Mouse (Mus musculus) CD4-positive, CD25-positive, alpha-beta regulatory T cell, adult 2 months (primary cell): ENCODE results near the gene Dpp8.
"Not testable (repeated sequence)": the region's sequence is repeated elsewhere in the genome, so short reads cannot be mapped to it uniquely, and the experiment has no call there.

Experiments used
- DNase-seq: peaks from one replicate; pipeline ENCODE4 v3.0.0-alpha.2; 2012; ENCODE audit warnings: low read depth, low spot score

The Dpp8 gene

DNA sequence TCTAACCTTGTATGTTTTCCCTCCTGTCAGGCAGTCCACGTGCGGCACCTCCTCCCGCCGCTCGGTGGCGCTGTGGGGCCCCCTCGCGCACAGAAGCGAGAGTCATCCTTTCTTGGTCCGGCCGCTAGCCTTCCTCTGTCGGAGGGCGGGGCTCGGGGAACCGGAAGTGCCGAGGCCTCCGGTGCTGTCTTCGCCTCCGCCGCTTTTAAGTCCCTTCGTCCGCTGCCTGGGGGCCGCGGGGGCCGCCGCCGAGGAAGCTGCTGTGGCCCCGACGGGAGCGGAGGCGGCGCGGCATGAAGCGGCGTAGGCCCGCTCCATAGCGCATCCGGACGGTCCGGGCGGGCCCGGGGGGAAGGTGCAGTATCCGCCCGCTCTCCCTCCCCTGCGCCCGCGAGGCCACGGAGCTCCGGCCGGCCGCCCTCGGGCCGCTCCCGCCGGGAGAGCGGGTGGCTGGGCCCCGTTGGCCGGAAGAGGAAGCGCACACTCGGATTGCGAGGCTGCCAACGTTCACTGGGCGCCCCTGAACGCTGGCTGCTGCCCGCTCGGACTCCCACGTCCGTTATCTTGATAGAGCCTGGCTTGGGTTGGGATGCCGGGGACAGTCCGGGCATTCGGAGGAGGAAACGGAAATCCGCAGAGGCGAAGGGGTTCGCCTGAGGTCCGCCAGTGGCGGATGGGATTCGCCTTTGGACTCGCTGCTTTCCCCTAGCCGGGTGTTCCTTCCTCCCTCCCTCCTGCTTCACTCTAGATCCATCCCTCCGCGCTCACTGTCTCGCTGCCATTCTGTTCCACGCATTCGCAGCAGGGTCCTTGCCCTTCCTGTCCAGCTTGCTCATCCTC, at the start of gene Dpp8:
Gene Dpp8 (plus strand): TSS at position 146 of the 840 bp plus-strand sequence.
- peak; percentile 96 for DNase-seq

DNA sequence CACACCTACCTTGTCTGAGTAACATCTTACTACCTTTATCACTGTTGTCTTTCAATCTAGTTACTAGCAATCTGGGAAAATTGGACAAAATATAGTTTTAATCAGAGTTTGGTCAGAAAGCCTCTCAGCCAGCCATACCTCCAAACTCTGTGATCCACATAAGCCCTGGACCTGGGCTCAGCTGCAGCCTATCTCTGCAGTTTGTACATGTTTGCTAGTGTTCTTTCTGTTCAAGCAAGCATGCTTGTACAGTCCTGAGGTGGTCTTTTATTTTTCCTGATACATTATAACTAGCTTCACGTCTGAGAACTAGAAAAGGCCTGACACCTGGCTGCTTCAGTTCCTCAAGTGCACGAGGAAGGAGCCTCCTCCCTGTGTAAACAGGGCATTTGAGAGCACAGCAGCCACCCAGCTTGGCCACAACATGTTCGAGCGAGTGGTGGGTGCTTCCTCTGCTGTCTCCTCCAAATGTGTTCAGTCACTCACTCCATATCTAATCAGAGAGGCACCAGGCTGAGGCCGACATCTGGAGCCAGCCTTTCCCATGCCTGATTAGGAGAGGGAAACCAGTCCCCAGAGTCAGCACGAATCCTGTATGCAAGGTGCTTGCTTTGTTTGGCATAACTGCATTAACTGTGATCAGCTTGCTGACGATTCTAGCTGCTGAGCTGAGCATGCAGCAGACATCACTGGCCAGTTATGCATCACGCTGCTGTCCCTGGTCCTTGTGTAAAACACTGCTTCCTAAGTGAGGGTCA, 47.0 kb upstream of the Dpp8 start:
- no peak for DNase-seq

- DNase-seq: no peak
Measured at GRCm38 (mm10) chr9:64985807-64986206, 46.4 kb upstream of the Dpp8 start.

DNA sequence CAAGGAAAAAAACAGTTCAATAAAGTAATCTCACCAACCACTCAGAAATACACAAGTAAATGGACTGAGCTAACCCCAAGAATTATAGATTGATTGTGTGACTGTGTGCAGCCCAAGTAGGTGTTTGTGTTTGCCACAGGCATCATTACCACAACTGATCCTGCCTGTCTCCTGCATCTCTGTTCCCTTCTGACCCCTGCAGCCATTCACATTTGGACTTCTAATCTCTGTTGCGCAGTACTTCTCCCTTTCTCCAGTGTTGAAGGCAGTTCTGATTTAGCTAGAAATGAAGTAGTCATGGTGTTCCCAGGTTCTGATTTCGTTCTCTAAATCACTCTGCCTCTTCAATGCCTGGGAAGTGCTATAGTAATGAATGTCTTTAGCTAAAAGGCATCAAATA, 44.6 kb upstream of the Dpp8 start:
- no peak for DNase-seq

DNA sequence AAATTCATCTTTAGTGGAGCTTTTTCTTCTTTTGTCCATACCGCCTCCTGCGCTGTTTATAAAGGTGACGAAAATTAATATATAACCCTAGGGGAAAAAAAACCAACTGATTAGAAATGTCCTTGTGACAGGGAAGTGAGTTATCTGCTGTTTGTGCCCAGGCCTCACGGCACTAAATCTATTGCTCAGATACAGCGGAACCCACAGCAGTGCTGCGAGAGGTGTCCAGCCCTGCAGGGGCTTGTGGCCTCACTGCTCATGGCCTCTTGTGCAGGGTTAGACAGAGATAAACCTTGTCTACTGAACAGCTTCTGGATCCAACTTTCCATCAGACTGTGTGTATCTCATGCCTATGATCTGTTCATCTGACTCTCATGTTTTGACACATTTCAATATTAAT, 43.8 kb upstream of the Dpp8 start:
- no peak for DNase-seq

DNA sequence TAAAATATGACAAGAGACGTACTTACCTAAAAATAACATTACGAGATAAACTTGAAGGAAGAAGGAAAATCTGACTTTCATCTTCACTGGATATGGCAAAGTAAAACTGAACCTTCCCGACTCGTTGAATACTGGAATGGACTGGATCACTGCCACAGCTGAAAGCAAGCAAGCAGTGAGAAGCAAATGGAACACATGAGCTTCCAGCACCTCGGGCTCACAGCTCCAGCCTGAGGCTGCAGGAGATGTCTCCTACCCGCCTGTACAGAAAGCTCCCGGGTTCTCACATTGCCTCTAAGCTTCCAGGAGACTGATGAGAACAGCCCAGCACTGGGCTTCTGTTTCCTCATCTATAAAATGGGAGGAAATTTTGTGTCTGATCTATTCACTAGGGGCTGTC, 41.9 kb upstream of the Dpp8 start:
- no peak for DNase-seq

DNA sequence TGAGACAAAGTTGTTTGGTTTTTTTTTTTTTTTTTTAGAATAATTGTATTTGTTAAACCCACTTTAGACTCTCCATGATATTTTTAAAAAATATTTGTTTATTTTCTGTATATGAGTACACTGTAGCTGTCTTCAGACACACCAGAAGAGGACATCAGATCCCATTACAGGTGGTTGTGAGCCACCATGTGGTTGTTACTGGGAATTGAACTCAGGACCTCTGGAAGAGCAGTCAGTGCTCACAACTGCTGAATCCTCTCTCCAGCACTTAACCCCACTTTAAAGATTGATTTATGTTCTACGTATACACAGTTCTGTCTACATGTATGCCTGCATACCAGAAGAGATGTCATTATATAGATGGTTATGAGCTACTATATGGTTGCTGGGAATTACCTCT, 36.8 kb upstream of the Dpp8 start:
- not testable (repeated sequence) for DNase-seq

DNA sequence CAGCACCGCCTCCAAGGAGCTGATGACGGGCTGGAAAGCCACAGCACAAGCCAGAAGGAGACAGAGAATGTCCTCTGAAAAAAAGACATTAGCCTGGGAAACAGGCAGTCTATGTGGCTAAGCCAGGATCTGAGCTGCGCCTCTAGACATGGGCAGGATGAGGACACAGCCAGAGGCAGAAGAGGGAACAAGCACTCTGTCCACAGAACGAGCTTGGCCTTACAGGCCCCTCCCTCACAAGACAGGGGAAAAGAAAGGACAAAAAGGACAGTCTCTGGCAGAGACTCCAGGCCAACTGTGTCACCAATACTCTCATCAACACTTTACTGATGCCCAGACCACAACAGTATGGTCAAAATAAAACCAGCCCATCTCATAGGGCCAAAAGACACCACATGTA, 30.7 kb upstream of the Dpp8 start:
- DNase-seq: no peak

- no peak for DNase-seq
Measured at GRCm38 (mm10) chr9:65005737-65006136, 26.5 kb upstream of the Dpp8 start.

- DNase-seq: peak; percentile 92
Measured at GRCm38 (mm10) chr9:65010632-65011031, 21.6 kb upstream of the Dpp8 start.

- peak; percentile 65 for DNase-seq
Measured at GRCm38 (mm10) chr9:65011304-65011703, 20.9 kb upstream of the Dpp8 start.

DNA sequence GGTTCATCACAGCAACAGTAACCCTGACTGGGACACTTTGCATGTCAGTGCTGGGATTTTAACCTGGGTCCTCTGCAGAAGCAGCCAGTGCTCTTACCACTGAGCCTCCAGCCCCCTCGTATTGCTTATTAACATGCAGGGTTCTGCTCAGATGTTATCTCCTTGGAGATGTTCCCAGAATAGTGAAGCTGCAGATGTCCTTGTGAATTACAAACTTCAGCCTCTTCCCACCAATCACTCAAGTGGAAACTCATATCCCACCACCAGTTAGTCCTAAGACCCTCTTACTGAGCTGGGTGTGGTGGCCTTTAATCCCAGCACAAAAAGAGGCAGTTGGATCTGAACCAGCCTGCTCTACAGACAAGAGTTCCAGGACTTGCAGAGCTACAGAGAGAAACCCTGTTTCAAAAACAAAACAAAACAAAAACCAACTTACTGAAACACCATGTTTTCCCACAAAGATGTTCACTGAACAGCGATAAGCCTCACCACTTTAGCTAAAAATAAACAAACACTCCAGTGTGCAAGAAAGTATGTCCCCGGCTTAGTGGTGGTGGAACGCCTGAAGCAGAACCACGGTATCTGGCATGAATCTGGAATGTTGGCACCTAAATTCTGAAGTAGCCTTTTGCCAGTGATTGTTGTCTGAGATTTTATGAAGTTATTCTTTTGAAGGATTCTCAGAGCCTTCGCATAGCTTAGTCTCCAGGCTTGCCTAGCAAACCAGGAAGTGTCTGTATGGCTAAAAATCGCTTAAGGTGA, 16.6 kb upstream of the Dpp8 start:
- DNase-seq: no peak

DNA sequence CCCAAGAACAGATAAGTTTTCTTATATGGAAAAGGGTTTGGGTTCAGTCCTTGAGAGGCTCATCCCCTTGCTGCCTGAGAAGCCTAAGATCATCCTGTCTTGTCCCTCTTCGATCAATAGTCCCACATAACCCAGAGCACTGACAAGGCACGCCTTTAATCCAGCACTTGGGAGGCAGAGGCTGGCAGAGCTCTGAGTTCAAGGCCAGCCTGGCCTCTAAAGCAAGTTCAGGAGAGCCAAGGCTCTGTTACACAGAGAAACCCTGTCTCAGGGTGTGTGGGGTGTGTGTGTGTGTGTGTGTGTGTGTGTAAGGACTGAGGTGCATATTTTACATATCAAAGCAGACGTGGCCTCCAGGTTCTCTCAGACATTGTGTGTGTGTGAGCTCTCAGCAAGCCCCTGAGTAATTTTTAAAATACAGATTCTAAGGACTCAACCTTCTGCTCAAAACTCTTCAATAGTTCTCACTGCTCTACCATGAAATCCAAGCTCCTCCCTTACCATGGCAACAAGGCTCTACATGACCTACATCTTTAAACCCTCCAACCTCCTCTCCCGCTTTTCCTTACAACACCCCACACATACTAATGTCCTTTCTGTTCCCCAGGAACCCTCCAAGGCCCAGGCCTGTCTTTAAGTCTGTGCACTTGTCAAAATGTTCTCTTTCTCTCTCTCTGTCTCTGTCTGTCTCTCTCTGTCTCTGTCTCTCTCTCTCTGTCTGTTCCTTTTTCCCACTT, 15.8 kb upstream of the Dpp8 start:
- DNase-seq: no peak

GRCm38 (mm10) chr9:65016978-65017827, 15.0 kb upstream of the Dpp8 start:
- no peak for DNase-seq

DNA sequence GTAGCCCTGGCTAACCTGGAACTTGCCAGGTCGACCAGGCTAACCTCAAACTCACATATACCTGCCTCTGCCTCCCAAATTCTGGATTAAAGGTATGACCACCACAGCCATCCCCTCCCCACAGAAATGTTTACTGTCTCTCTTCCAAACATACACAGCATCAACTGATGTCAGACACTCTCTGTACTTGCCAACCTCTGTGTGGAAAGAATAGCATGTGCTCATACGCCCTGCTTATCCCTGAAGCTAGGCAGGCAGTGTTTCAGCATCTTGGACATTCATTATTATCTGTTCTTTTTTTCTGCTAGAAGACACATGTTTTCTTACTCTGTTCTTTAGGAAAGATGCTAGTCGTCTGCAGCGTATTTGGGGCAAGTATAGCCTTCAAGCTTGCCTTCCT, 14.3 kb upstream of the Dpp8 start:
- DNase-seq: no peak

DNA sequence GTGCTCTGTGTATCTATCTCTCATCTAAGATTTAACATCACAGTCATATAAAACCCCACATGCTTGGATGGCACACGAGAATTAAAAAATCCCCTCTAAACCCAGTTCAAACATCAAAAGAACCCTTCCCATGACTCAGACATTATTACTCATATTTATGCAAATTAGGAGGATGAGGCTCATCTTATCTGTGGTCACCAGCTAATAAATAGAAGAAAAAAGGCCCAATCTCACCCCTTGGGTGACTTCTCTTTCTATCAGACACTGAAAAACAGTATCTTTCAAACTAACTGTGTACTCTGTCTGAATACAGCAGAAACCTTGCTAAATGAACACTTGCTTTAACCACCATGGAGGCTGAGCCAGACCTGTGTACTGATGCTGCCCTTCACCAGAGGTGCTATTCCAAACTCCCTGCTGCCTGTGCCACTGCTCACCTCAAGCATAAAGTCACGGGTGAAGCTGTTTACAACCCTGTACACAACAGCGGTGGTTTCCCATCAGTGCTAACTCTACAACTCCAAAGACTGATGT, 13.6 kb upstream of the Dpp8 start:
- peak; percentile 64 for DNase-seq

DNA sequence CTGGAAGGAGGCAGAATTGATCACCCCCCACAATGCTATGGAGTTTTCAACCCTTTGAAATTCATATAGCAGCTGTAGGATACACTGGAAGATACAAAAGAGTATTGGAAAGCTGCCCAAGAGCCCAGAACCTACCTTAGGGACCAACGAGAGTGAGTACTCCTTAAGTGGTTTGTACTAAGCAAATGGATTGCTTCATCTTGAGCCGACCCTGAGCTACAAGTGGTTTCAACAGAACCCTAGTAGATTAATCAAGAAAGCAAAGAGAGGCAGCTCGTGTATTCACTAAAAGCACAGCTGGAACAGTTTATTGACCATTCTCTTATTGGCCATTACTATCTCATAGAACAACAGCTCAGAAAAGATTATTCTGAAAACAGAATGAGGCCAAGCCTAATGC, 13.1 kb upstream of the Dpp8 start:
- no peak for DNase-seq

DNA sequence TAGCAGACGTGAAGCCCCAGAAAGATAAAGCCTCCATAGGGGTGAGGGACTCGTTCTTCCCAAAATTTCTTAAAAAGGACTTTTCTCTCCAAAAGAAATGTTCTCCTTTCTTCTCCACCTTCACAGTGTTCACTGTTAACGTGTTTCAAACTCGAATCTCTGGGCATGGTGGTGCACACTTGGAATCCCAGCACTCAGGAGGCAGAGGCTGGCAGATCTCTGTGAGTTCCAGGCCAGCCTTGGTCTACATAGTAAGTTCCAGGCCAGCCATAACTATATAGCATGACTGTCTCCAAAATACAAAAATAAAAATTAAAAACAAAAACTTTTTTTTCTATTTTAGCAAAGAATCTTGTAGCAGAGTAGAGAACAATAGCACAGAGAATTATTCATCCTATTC, 12.1 kb upstream of the Dpp8 start:
- no peak for DNase-seq

- DNase-seq: peak; percentile 93
Measured at GRCm38 (mm10) chr9:65020991-65021886, 11.0 kb upstream of the Dpp8 start, which contains the start of gene Hacd3. Gene Hacd3 (minus strand): TSS chr9:65021693.
